Mouse (Mus musculus) hindbrain, embryonic 16.5 days (tissue): ENCODE data around the gene Proca1. TPM values are rescaled to one million over a fixed set of nuclear protein-coding genes. Genes with fewer than 3 reads are reported as not detected.

Source experiments
- microRNA-seq: library from miRNA; unstranded; fragments of <30 nt; microRNA quantifications from one replicate; pipeline ENCODE4, GENCODE M21; 2017
- polyA plus RNA-seq: library from polyadenylated mRNA; unstranded; fragments of >200 nt; fragmentation: Nextera tagmentation; extraction: Ambion mirVana; gene quantifications from 2 replicates; pipeline ENCODE4 v1.2.1, GENCODE M21; 2015

Proca1 gene
- polyA plus RNA-seq, 1 experiment from 2014 or later = 4.0 TPM

Small RNA genes within 50 kb of the gene (microRNA-seq; reads per million reads assigned to microRNA genes)
- gene Mir7653 = not detected

Other genes with a start within 250 kb of the Proca1 start
- gene Phf12, start 210.6 kb upstream of the Proca1 start, polyA plus RNA-seq = 11.8 and 12.5 TPM in 2 replicates
- gene Dhrs13, start 161.1 kb upstream of the Proca1 start, polyA plus RNA-seq = 49.2 and 54.5 TPM in 2 replicates
- 124 and 126 TPM in 2 replicates for gene Flot2, start 155.5 kb upstream of the Proca1 start, polyA plus RNA-seq
- 34.6 and 35.2 TPM in 2 replicates for gene Eral1, start 113.0 kb upstream of the Proca1 start, polyA plus RNA-seq
- 21.8 and 33.4 TPM in 2 replicates for gene Fam222b, start 98.7 kb upstream of the Proca1 start, polyA plus RNA-seq
- gene Traf4, start 27.8 kb upstream of the Proca1 start, polyA plus RNA-seq = 80.1 and 97.4 TPM in 2 replicates
- 7.1 and 7.7 TPM in 2 replicates for gene Nek8, start 16.7 kb upstream of the Proca1 start, polyA plus RNA-seq
- gene Tlcd1, start 16.7 kb upstream of the Proca1 start, polyA plus RNA-seq = 19.7 and 20.1 TPM in 2 replicates
- gene Rpl23a, start 9.8 kb upstream of the Proca1 start, polyA plus RNA-seq = 662 and 677 TPM in 2 replicates
- 57.3 and 60.3 TPM in 2 replicates for gene Rab34, start 5.0 kb upstream of the Proca1 start, polyA plus RNA-seq
- gene Sdf2, start 52.4 kb downstream of the Proca1 start, polyA plus RNA-seq = 99.8 and 110 TPM in 2 replicates
- gene Supt6, start 52.6 kb downstream of the Proca1 start, polyA plus RNA-seq = 21.5 and 27.3 TPM in 2 replicates
- gene 2610507B11Rik, start 68.4 kb downstream of the Proca1 start, polyA plus RNA-seq = 55.1 and 57.4 TPM in 2 replicates
- gene BC030499, start 97.4 kb downstream of the Proca1 start, polyA plus RNA-seq = 0.16 and 0.40 TPM in 2 replicates
- gene Spag5, start 108.1 kb downstream of the Proca1 start, polyA plus RNA-seq = 10.5 and 11.2 TPM in 2 replicates
- gene Aldoc, start 129.6 kb downstream of the Proca1 start, polyA plus RNA-seq = 390 and 562 TPM in 2 replicates
- gene Pigs, start 135.0 kb downstream of the Proca1 start, polyA plus RNA-seq = 101 and 107 TPM in 2 replicates
- 86.5 and 91.1 TPM in 2 replicates for gene Unc119, start 150.1 kb downstream of the Proca1 start, polyA plus RNA-seq
- gene Foxn1, start 193.2 kb downstream of the Proca1 start, polyA plus RNA-seq = not detected in 2 replicates
- not detected in 2 replicates for gene Slc13a2, start 228.8 kb downstream of the Proca1 start, polyA plus RNA-seq